Mouse (Mus musculus) forebrain, postnatal 0 days (tissue): ENCODE results near the gene Zc3h12c. TPM values are rescaled to one million over a fixed set of nuclear protein-coding genes. Genes with fewer than 3 reads are reported as not detected.

Source experiments
- ATAC-seq: fragments of 200-750 bp; cut with Nextera tagmentation; 2 replicates; pipeline ENCODE4 v1.8.0; 2017; ENCODE audit warnings: mild to moderate bottlenecking, moderate library complexity
- DNase-seq: peaks from one replicate; pipeline ENCODE4 v3.0.0-alpha.2; 2015
- H3K27ac ChIP-seq: fragments of 300-500 bp; sonication (generic); 2 replicates; pipeline ENCODE4 v1.5.1; 2014; ENCODE audit warnings: low read depth, mild to moderate bottlenecking, antibody characterized with exemption, low read length, moderate library complexity, mixed read lengths
- H3K27me3 ChIP-seq: fragments of 300-500 bp; sonication (generic); 2 replicates; pipeline ENCODE4 v1.6.1; 2014; ENCODE audit warnings: mild to moderate bottlenecking, low read length, mixed read lengths; ENCODE audit not compliant: insufficient read depth
- H3K36me3 ChIP-seq: fragments of 300-500 bp; sonication (generic); 2 replicates; pipeline ENCODE4 v1.6.1; 2014; ENCODE audit warnings: mild to moderate bottlenecking, moderate library complexity; ENCODE audit not compliant: insufficient read depth
- H3K4me1 ChIP-seq: fragments of 300-500 bp; sonication (generic); 2 replicates; pipeline ENCODE4 v1.6.1; 2014; ENCODE audit warnings: antibody characterized with exemption; ENCODE audit not compliant: insufficient read depth
- H3K4me2 ChIP-seq: fragments of 300-500 bp; sonication (generic); 2 replicates; pipeline ENCODE4 v1.6.1; 2014; ENCODE audit warnings: low read depth, mild to moderate bottlenecking, moderate library complexity
- H3K4me3 ChIP-seq: fragments of 300-500 bp; sonication (generic); 2 replicates; pipeline ENCODE4 v1.5.1; 2014; ENCODE audit warnings: low read depth, low read length, mixed read lengths
- H3K9ac ChIP-seq: fragments of 300-500 bp; sonication (generic); 2 replicates; pipeline ENCODE4 v1.6.1; 2014; ENCODE audit warnings: mild to moderate bottlenecking
- H3K9me3 ChIP-seq: fragments of 300-500 bp; sonication (generic); 2 replicates; pipeline ENCODE4 v1.6.1; 2016; ENCODE audit warnings: low read length
- CTCF ChIP-seq: sonication (generic); IDR thresholded peaks from 2 replicates; pipeline ENCODE4 v1.5.1; 2016; ENCODE audit warnings: antibody characterized with exemption, control low read depth, low read depth
- WGBS: fragments of 180-500 bp; shearing (Covaris S2); extraction: QIAGEN DNeasy Blood & Tissue Kit; methylation state at CpG from one replicate; pipeline ENCODE4 v1.1.7; 2014; 5-methylcytosine and 5-hydroxymethylcytosine counted together
- polyA plus RNA-seq: library from polyadenylated mRNA; unstranded; fragments of >200 nt; fragmentation: Nextera tagmentation; extraction: Ambion mirVana; gene quantifications from 2 replicates; pipeline ENCODE4 v1.2.1, GENCODE M21; 2015
- total RNA-seq: library from RNA; depleted of rRNA; stranded (reverse); fragments of >200 nt; gene quantifications from 2 replicates; pipeline ENCODE4 v1.2.3, GENCODE M21; 2014

The Zc3h12c gene
- total and polyA plus RNA-seq, 2 experiments from 2014 or later, result 3.2 to 18.5 TPM

GRCm38 (mm10) chr9:52195853-52196252 is 27.5 kb upstream of the Zc3h12c start:
- Histone ChIP-seq H3K36me3 (no peaks in the 10 kb centered on the region), H3K9me3 (no peaks in the 10 kb centered on the region), H3K4me2 (no peak overlapping the region), H3K4me1 (no peaks in the 10 kb centered on the region), H3K27me3 (no peaks in the 10 kb centered on the region), H3K9ac (no peak overlapping the region), H3K4me3 (no peak overlapping the region), H3K27ac (no peak overlapping the region)
- TF ChIP-seq CTCF, result no peak
- 84% methylated on average over 3 of the region's 3 CpGs for WGBS
- DNase-seq (no peak), ATAC-seq (no peak)

- no peak overlapping the region for H3K4me3 ChIP-seq
- H3K36me3 ChIP-seq, result no peaks in the 10 kb centered on the region
- H3K27me3 ChIP-seq, result no peaks in the 10 kb centered on the region
- H3K27ac ChIP-seq, result no peak overlapping the region
- no peaks in the 10 kb centered on the region for H3K9me3 ChIP-seq
- no peak overlapping the region for H3K9ac ChIP-seq
- DNase-seq (no peak), ATAC-seq (no peak)
- no peak for TF ChIP-seq CTCF
- 92% methylated on average over 5 of the region's 5 CpGs for WGBS
- H3K4me2 ChIP-seq, result no peak overlapping the region
- no peaks in the 10 kb centered on the region for H3K4me1 ChIP-seq
Measured at GRCm38 (mm10) chr9:52193851-52194250, 25.5 kb upstream of the Zc3h12c start.

- no peaks in the 10 kb centered on the region for H3K36me3 ChIP-seq
- 94% methylated on average over 4 of the region's 4 CpGs for WGBS
- no peaks in the 10 kb centered on the region for H3K9me3 ChIP-seq
- no peak overlapping the region for H3K27ac ChIP-seq
- no peak overlapping the region for H3K4me3 ChIP-seq
- ATAC-seq, result no peak
- H3K4me1 ChIP-seq, result no peaks in the 10 kb centered on the region
- DNase-seq, result no peak
- TF ChIP-seq CTCF, result no peak
- no peak overlapping the region for H3K9ac ChIP-seq
- no peak overlapping the region for H3K4me2 ChIP-seq
- no peaks in the 10 kb centered on the region for H3K27me3 ChIP-seq
Measured at GRCm38 (mm10) chr9:52190907-52191306, 22.5 kb upstream of the Zc3h12c start.

- no peaks in the 10 kb centered on the region for H3K4me1 ChIP-seq
- DNase-seq (peak; percentile 26), ATAC-seq (peak; percentile 79)
- no peak for TF ChIP-seq CTCF
- no peaks in the 10 kb centered on the region for H3K27me3 ChIP-seq
- 0 out of 2 replicates have a peak, but pooled peaks cover 7% of the 10 kb centered on the region for H3K9me3 ChIP-seq
- WGBS, result 4% methylated on average over 8 of the region's 8 CpGs
- H3K4me2 ChIP-seq, result no peak overlapping the region
- H3K27ac ChIP-seq, result no peak overlapping the region
- no peaks in the 10 kb centered on the region for H3K36me3 ChIP-seq
- no peak overlapping the region for H3K9ac ChIP-seq
- H3K4me3 ChIP-seq, result no peak overlapping the region
Measured at GRCm38 (mm10) chr9:52188106-52188505, 19.7 kb upstream of the Zc3h12c start.

GRCm38 (mm10) chr9:52186296-52186941 is 18.0 kb upstream of the Zc3h12c start:
- no peak overlapping the region for H3K27ac ChIP-seq
- ATAC-seq, result no peak
- no peak for DNase-seq
- no peaks in the 10 kb centered on the region for H3K36me3 ChIP-seq
- no peak overlapping the region for H3K4me2 ChIP-seq
- H3K9me3 ChIP-seq, result 0 out of 2 replicates have a peak, but pooled peaks cover 7% of the 10 kb centered on the region
- no peak for TF ChIP-seq CTCF
- WGBS, result 90% methylated on average over 3 of the region's 3 CpGs
- no peaks in the 10 kb centered on the region for H3K27me3 ChIP-seq
- no peak overlapping the region for H3K9ac ChIP-seq
- no peak overlapping the region for H3K4me3 ChIP-seq
- no peaks in the 10 kb centered on the region for H3K4me1 ChIP-seq

- no peak for ATAC-seq
Measured at GRCm38 (mm10) chr9:52181419-52181818, 13.0 kb upstream of the Zc3h12c start.

GRCm38 (mm10) chr9:52180851-52181250 is 12.5 kb upstream of the Zc3h12c start:
- Histone ChIP-seq H3K4me1 (no peaks in the 10 kb centered on the region), H3K27me3 (no peaks in the 10 kb centered on the region), H3K9ac (no peak overlapping the region), H3K27ac (no peak overlapping the region), H3K9me3 (0 out of 2 replicates have a peak, but pooled peaks cover 7% of the 10 kb centered on the region), H3K4me3 (no peak overlapping the region), H3K4me2 (no peak overlapping the region), H3K36me3 (no peaks in the 10 kb centered on the region)
- ATAC-seq, result no peak
- DNase-seq, result no peak
- WGBS, result 85% methylated on average over 6 of the region's 6 CpGs
- TF ChIP-seq CTCF, result no peak

More at GRCm38 (mm10) chr9:52181419-52181818, 13.0 kb upstream of the Zc3h12c start:
- Histone ChIP-seq H3K4me1 (no peaks in the 10 kb centered on the region), H3K4me2 (no peak overlapping the region), H3K27ac (no peak overlapping the region), H3K4me3 (no peak overlapping the region), H3K9ac (no peak overlapping the region), H3K27me3 (no peaks in the 10 kb centered on the region), H3K36me3 (no peaks in the 10 kb centered on the region), H3K9me3 (0 out of 2 replicates have a peak, but pooled peaks cover 7% of the 10 kb centered on the region)
- no peak for DNase-seq
- WGBS, result 82% methylated on average over 2 of the region's 2 CpGs
- TF ChIP-seq CTCF, result no peak
